Mouse (Mus musculus) G1E (cell line): ENCODE measurements at regions not wholly inside any gene's neighbourhood (a gene's known extent, or its start where the extent isn't known, plus 50 kb on each side); places are given as distances from the start of the nearest gene placed in this dataset.

Experiments used
- CTCF ChIP-seq: IDR thresholded peaks from 2 replicates; pipeline ENCODE4 v1.5.1; 2012; ENCODE audit warnings: low read depth, low read length, inconsistent platforms, mixed read lengths
- GATA1 ChIP-seq: IDR thresholded peaks from 2 replicates; pipeline ENCODE4 v1.6.1; 2012; ENCODE audit warnings: borderline replicate concordance, low read length, inconsistent platforms, mixed read lengths
- GATA2 ChIP-seq: IDR thresholded peaks from 2 replicates; pipeline ENCODE4 v1.6.1; 2012; ENCODE audit warnings: low read depth, low read length, inconsistent platforms, borderline replicate concordance
- POLR2AphosphoS5 ChIP-seq: IDR thresholded peaks from 2 replicates; pipeline ENCODE4 v1.6.1; 2012; ENCODE audit warnings: low read depth, low read length, inconsistent platforms; ENCODE audit not compliant: insufficient replicate concordance
- TAL1 ChIP-seq: conservative IDR thresholded peaks from 2 replicates; pipeline ENCODE4 v1.6.1; 2012; ENCODE audit warnings: low read depth, low read length, inconsistent platforms, mixed read lengths

GRCm38 (mm10) chr4:142568556-142568955 is 329.4 kb upstream of the Kazn start:
- no peak for TF ChIP-seq CTCF
- no peak for TF ChIP-seq GATA1
- TF ChIP-seq TAL1 = no peak
- no peak for TF ChIP-seq POLR2AphosphoS5
- TF ChIP-seq GATA2 = no peak
